Mouse (Mus musculus) C2C12 (cell line): ENCODE measurements around the gene Irf1. TPM values are rescaled to one million over a fixed set of nuclear protein-coding genes. Genes with fewer than 3 reads are reported as not detected.

Experiments
- H3K27me3 ChIP-seq: one replicate; pipeline ENCODE4 v1.6.1; 2011; ENCODE audit not compliant: control insufficient read depth, insufficient read depth, insufficient read length
- H3K36me3 ChIP-seq: one replicate; pipeline ENCODE4 v1.6.1; 2011; ENCODE audit not compliant: control insufficient read depth, insufficient read depth
- H3K4me3 ChIP-seq: one replicate; pipeline ENCODE4 v1.5.1; 2011; ENCODE audit warnings: mild to moderate bottlenecking, control low read depth; ENCODE audit not compliant: poor library complexity, insufficient read depth, severe bottlenecking
- H3K79me2 ChIP-seq: one replicate; pipeline ENCODE4 v1.6.1; 2011; ENCODE audit not compliant: control insufficient read depth, insufficient read depth
- H3K79me3 ChIP-seq: one replicate; pipeline ENCODE4 v1.6.1; 2011; ENCODE audit warnings: low read depth, control low read depth
- H3ac ChIP-seq: one replicate; pipeline ENCODE3; 2011; ENCODE audit warnings: low read depth; ENCODE audit not compliant: control insufficient read depth, insufficient read length
- CEBPB ChIP-seq: IDR thresholded peaks from one replicate; pipeline ENCODE4 v1.6.1; 2011; ENCODE audit warnings: low read depth, mild to moderate bottlenecking, control low read depth, moderate library complexity
- CTCF ChIP-seq: IDR thresholded peaks from one replicate; pipeline ENCODE4 v1.5.1; 2011; ENCODE audit not compliant: control insufficient read depth, insufficient read depth, insufficient read length
- FOSL1 ChIP-seq: IDR thresholded peaks from one replicate; pipeline ENCODE4 v1.8.0; 2011; ENCODE audit warnings: mild to moderate bottlenecking, low read length; ENCODE audit not compliant: poor library complexity, insufficient read depth, severe bottlenecking
- MAX ChIP-seq: IDR thresholded peaks from one replicate; pipeline ENCODE4 v1.6.1; 2011; ENCODE audit warnings: mild to moderate bottlenecking, control low read depth
- MYOD1 ChIP-seq: IDR thresholded peaks from one replicate; pipeline ENCODE4 v1.6.1; 2011; ENCODE audit warnings: low read depth; ENCODE audit not compliant: control insufficient read depth, insufficient read length
- MYOG ChIP-seq: IDR thresholded peaks from one replicate; pipeline ENCODE4 v1.6.1; 2011; ENCODE audit not compliant: control insufficient read depth, insufficient read length; ENCODE audit errors: extremely low read depth
- USF1 ChIP-seq: IDR thresholded peaks from one replicate; pipeline ENCODE4 v1.6.1; 2011; ENCODE audit warnings: low read depth, mild to moderate bottlenecking, control low read depth, moderate library complexity
- polyA plus RNA-seq: library from polyadenylated mRNA; unstranded; fragments of >200 nt; fragmentation: generic; extraction: Trizol; gene quantifications from one replicate; pipeline ENCODE4 v1.2.1, GENCODE M21; 2012; ENCODE audit warnings: missing spikeins

Gene Irf1
- polyA plus RNA-seq, 1 experiment, result 26.7 TPM

DNA sequence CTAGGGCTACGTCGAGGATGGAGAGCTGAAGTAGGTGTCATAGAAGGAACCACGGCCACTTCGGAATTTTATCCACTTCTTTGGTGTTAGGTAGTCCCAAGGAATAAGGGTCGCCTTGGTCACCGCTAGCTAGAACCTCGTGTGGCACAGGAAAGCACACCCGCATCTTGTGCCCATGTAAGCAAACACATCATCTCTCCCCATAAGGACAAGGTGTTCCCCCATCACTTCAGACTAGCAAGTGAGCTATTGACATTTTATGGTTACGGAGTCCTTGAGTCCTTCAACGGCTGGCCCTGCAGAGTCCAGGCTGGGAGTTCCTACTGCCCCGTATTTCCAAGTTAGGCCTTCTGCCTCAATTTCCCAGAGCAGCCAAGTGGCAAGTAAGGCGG lies 633 bp upstream of the Irf1 start:
- no peak overlapping the region for H3K4me3 ChIP-seq
- peaks cover 51% of the 10 kb centered on the region for H3K79me2 ChIP-seq
- H3K79me3 ChIP-seq, result peaks cover 40% of the 10 kb centered on the region
- TF ChIP-seq CEBPB, result no peak
- no peak for TF ChIP-seq FOSL1
- TF ChIP-seq MYOG, result no peak
- TF ChIP-seq USF1, result no peak
- TF ChIP-seq MYOD1, result no peak
- TF ChIP-seq MAX, result no peak
- TF ChIP-seq CTCF, result no peak
- peak overlapping the region; percentile 41 for H3ac ChIP-seq
- H3K27me3 ChIP-seq, result no peaks in the 10 kb centered on the region
- peaks cover 34% of the 10 kb centered on the region for H3K36me3 ChIP-seq

DNA sequence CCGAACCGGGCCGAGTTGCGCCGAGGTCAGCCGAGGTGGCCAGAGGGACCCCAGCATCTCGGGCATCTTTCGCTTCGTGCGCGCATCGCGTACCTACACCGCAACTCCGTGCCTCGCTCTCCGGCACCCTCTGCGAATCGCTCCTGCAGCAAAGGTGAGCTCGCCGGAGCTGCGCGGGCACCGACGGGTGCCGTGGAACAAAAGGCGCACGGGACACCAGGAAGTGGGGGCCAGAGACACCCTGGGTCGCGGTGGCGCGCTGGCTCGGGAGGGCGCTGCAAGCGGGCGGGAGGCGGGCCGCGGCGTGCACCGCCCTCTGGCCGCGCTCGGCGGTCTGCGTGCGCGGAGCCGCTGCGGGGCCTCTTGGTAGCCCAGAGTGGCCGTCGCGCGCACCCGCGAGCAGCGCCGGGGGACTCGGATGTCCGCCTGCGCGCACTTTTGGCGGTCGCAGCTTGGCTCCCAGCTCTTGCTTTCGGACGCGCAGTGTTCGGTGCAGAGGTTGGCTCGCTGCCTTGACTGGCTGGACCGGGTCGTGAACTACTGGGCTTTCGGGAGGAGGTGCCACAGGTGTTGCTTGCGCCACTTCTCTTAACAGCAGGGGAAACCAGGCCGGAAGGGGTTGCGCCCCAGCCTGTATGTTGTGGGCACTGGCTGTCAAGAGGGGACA lies 444 bp downstream of the Irf1 start:
- no peak for TF ChIP-seq USF1
- TF ChIP-seq CTCF, result peak; percentile 54
- peaks cover 44% of the 10 kb centered on the region for H3K79me3 ChIP-seq
- H3K79me2 ChIP-seq, result peaks cover 61% of the 10 kb centered on the region
- peaks cover 45% of the 10 kb centered on the region for H3K36me3 ChIP-seq
- peak overlapping the region; percentile 86 for H3ac ChIP-seq
- no peaks in the 10 kb centered on the region for H3K27me3 ChIP-seq
- H3K4me3 ChIP-seq, result peak overlapping the region; percentile 100

DNA sequence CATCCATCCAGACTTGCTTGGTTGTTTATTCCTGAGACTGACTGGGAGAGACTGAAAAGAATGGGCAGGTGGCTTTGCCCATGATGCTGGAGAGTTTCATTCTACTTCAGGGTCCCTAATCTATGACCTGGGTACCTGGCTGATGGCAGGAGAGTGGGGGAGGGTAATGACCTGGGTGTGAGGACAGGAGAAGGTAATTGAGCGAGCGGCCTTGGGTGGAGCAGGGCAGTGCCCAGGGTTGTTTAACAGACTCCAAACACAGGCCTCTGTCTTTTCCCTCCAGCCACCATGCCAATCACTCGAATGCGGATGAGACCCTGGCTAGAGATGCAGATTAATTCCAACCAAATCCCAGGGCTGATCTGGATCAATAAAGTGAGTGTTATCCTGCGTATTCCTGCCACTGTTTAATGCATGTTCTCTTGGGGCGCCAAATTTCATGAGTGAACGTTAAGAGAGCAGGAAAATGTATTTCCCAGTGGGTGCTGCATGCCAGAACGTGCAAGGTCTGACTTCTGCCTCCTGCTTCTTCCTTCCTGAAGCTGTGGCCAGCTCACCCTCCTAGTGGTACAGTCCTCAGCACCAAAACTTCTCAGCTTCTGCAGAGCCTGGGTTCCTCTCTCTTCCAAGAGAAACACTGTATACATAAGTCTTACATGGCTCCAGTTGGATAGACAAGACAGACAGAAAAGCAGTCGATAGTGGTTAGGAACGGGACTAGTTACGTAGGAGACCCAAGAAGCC lies 1.4 kb downstream of the Irf1 start:
- TF ChIP-seq CTCF (no peak), USF1 (no peak), FOSL1 (no peak), CEBPB (no peak), MYOG (no peak)
- peak overlapping the region; percentile 32 for H3ac ChIP-seq
- peaks cover 70% of the 10 kb centered on the region for H3K79me2 ChIP-seq
- peak overlapping the region; percentile 100 for H3K4me3 ChIP-seq
- H3K27me3 ChIP-seq, result no peaks in the 10 kb centered on the region
- H3K79me3 ChIP-seq, result peaks cover 50% of the 10 kb centered on the region
- peaks cover 54% of the 10 kb centered on the region for H3K36me3 ChIP-seq

DNA sequence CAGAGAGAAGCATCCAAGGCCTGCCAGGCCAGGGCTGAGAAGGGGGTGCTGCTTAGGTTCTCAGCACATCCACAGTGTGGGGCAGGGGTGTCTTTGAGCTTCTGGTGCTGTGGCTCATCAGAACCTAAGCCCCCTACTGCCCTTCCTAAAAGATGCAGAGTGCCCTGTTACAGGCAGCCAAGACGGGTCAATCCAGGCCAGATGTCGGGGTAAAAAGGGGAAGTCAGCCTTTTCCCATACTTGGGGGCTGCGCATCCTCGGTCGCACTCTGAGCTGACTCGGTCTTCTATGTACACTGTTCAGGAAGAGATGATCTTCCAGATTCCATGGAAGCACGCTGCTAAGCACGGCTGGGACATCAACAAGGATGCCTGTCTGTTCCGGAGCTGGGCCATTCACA lies 2.7 kb downstream of the Irf1 start:
- H3K79me2 ChIP-seq, result peaks cover 73% of the 10 kb centered on the region
- H3K36me3 ChIP-seq, result peaks cover 67% of the 10 kb centered on the region
- H3K79me3 ChIP-seq, result peaks cover 50% of the 10 kb centered on the region
- TF ChIP-seq CEBPB, result no peak
- no peaks in the 10 kb centered on the region for H3K27me3 ChIP-seq
- H3ac ChIP-seq, result no peak overlapping the region
- no peak overlapping the region for H3K4me3 ChIP-seq

DNA sequence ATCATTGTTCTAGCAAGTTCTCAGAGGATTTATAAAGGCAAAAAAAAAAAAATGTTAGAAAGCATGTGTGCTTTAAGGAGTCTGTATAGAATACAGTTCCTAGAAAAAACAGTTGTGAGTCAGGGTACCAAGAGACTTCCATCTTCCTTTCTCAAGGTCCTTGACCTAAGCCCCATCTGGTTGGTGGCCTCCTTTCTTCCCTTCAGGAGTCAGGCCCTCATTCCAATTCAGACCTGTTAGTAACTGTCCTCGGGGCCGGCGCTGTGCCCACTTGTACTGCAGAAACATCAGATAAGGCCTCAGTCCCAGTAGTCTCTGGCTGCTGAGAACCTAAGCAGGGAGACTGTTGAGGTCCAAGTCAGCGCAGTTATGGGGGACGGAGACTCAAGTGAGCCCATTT lies 3.3 kb downstream of the Irf1 start, which contains the start of gene Gm17334:
Gene Gm17334, minus strand, starts transcription at position 101 of the 400 bp plus-strand sequence.
- H3ac ChIP-seq, result no peak within 1 kb of the TSS
- peaks cover 50% of the 10 kb centered on the region for H3K79me3 ChIP-seq
- H3K79me2 ChIP-seq, result peaks cover 73% of the 10 kb centered on the region
- peaks cover 73% of the 10 kb centered on the region for H3K36me3 ChIP-seq
- no peaks in the 10 kb centered on the region for H3K27me3 ChIP-seq
- TF ChIP-seq MAX (no peak), MYOG (no peak), MYOD1 (no peak)
- H3K4me3 ChIP-seq, result no peak within 1 kb of the TSS

DNA sequence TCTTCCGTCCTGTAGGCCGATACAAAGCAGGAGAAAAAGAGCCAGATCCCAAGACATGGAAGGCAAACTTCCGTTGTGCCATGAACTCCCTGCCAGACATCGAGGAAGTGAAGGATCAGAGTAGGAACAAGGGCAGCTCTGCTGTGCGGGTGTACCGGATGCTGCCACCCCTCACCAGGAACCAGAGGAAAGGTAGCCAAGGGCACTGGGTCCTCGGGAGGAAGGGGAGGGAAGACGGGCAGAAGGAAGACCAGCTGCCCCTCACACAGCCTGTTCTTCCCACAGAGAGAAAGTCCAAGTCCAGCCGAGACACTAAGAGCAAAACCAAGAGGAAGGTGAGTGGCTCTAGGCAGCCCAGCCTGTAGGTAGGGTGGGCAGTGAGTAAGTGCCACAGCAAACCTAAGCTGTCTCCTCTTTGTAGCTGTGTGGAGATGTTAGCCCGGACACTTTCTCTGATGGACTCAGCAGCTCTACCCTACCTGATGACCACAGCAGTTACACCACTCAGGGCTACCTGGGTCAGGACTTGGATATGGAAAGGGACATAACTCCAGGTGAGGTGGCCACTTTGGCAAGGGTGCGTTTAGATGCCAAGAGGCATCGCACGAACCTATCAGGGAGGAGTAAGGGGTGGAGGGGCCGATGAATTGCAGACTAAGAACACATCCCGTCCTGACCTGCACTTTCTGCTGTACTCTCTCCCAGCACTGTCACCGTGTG lies 4.0 kb downstream of the Irf1 start:
- peaks cover 73% of the 10 kb centered on the region for H3K79me2 ChIP-seq
- H3ac ChIP-seq, result no peak overlapping the region
- H3K27me3 ChIP-seq, result no peaks in the 10 kb centered on the region
- H3K4me3 ChIP-seq, result no peak overlapping the region
- H3K79me3 ChIP-seq, result peaks cover 52% of the 10 kb centered on the region
- peaks cover 80% of the 10 kb centered on the region for H3K36me3 ChIP-seq
- TF ChIP-seq MYOG (no peak), FOSL1 (no peak), CEBPB (no peak), MYOD1 (no peak), USF1 (no peak), MAX (no peak), CTCF (no peak)
